Mouse (Mus musculus): ENCODE measurements around the gene Prpf4b. TPM values are rescaled to one million over a fixed set of nuclear protein-coding genes. Genes with fewer than 3 reads are reported as not detected.
"Not testable (repeated sequence)": the region's sequence is repeated elsewhere in the genome, so short reads cannot be mapped to it uniquely, and the experiment has no call there.

Gene Prpf4b
- polyA plus RNA-seq, 1 experiment from 2014 or later, result 37.0 TPM

- TF ChIP-seq CTCF (IDR thresholded peaks at IDR 0.05; ENCODE audit: low read depth) (no peak), EP300 (IDR thresholded peaks at IDR 0.05; ENCODE audit: low read depth) (no peak)
- no peak overlapping the region for H3K4me3 ChIP-seq (ENCODE audit: low read depth, low read length)
- no peak overlapping the region for H3K9ac ChIP-seq (replicated peaks)
- H3K27me3 ChIP-seq (ENCODE audit: insufficient read depth, low read length), result no peaks in the 10 kb centered on the region
- ATAC-seq, result no peak
- no peaks in the 10 kb centered on the region for H3K36me3 ChIP-seq (replicated peaks; ENCODE audit: insufficient read depth, low read length)
- no peaks in the 10 kb centered on the region for H3K4me1 ChIP-seq (ENCODE audit: insufficient read depth)
- WGBS (ENCODE audit: insufficient replicate concordance), result 69% methylated on average over 5 of the region's 5 CpGs
- H3K27ac ChIP-seq (ENCODE audit: low read depth), result no peak overlapping the region
- no peak for DNase-seq
- H3K4me2 ChIP-seq (ENCODE audit: low read depth, low read length), result no peak overlapping the region
- peaks cover 17% of the 10 kb centered on the region for H3K9me3 ChIP-seq (ENCODE audit: low read length)
Observed at GRCm38 (mm10) chr13:34851191-34851784, 23.8 kb upstream of the Prpf4b start.

- Histone ChIP-seq H3K27me3 (ENCODE audit: insufficient read depth, low read length) (no peaks in the 10 kb centered on the region), H3K9me3 (ENCODE audit: low read length) (peaks cover 17% of the 10 kb centered on the region), H3K27ac (ENCODE audit: low read depth) (no peak overlapping the region), H3K36me3 (replicated peaks; ENCODE audit: insufficient read depth, low read length) (no peaks in the 10 kb centered on the region), H3K9ac (replicated peaks) (no peak overlapping the region), H3K4me1 (ENCODE audit: insufficient read depth) (no peaks in the 10 kb centered on the region), H3K4me3 (ENCODE audit: low read depth, low read length) (no peak overlapping the region), H3K4me2 (ENCODE audit: low read depth, low read length) (no peak overlapping the region)
- TF ChIP-seq CTCF (IDR thresholded peaks at IDR 0.05; ENCODE audit: low read depth), result peak; percentile 67
- TF ChIP-seq EP300 (IDR thresholded peaks at IDR 0.05; ENCODE audit: low read depth), result no peak
- peak; percentile 38 for DNase-seq
- no peak for ATAC-seq
- 18% methylated on average over 2 of the region's 2 CpGs for WGBS (ENCODE audit: insufficient replicate concordance)
Observed at GRCm38 (mm10) chr13:34857526-34857925, 17.6 kb upstream of the Prpf4b start.

DNA sequence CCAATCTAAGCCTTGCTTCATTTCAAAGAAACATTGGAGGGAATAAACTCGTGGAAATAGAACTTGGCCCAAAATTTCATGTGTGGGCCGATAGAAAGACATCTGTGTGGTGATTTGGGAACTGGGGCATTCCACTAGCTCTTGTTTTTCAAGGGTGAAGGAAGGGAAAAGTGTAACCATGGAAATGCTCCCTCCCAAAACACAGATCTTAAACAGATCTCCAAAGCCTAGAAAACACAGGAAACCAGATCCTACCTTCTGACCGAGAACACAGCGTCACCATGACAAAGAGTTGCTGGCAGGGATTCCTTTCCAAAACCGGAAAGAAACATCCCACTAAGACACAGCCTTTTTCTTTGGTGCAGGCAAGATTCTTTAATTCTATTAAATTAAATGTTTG lies 15.7 kb upstream of the Prpf4b start:
- Histone ChIP-seq H3K27me3 (ENCODE audit: insufficient read depth, low read length) (no peaks in the 10 kb centered on the region), H3K9me3 (ENCODE audit: low read length) (peaks cover 2% of the 10 kb centered on the region), H3K36me3 (replicated peaks; ENCODE audit: insufficient read depth, low read length) (no peaks in the 10 kb centered on the region), H3K4me1 (ENCODE audit: insufficient read depth) (no peaks in the 10 kb centered on the region), H3K4me2 (ENCODE audit: low read depth, low read length) (no peak overlapping the region), H3K4me3 (ENCODE audit: low read depth, low read length) (no peak overlapping the region), H3K9ac (replicated peaks) (no peak overlapping the region), H3K27ac (ENCODE audit: low read depth) (no peak overlapping the region)
- 81% methylated on average over 5 of the region's 5 CpGs for WGBS (ENCODE audit: insufficient replicate concordance)
- TF ChIP-seq EP300 (IDR thresholded peaks at IDR 0.05; ENCODE audit: low read depth) (no peak), CTCF (IDR thresholded peaks at IDR 0.05; ENCODE audit: low read depth) (no peak)
- DNase-seq (no peak), ATAC-seq (no peak)

GRCm38 (mm10) chr13:34861166-34861565 lies 13.9 kb upstream of the Prpf4b start:
- H3K4me2 ChIP-seq (ENCODE audit: low read depth, low read length); H3K27ac ChIP-seq (ENCODE audit: low read depth); H3K4me3 ChIP-seq (ENCODE audit: low read depth, low read length); H3K9me3 ChIP-seq (ENCODE audit: low read length); H3K27me3 ChIP-seq (ENCODE audit: insufficient read depth, low read length); H3K4me1 ChIP-seq (ENCODE audit: insufficient read depth); H3K9ac ChIP-seq (replicated peaks); DNase-seq; H3K36me3 ChIP-seq (replicated peaks; ENCODE audit: insufficient read depth, low read length): not testable (repeated sequence)
- peak; percentile 61 for ATAC-seq
- 34% methylated on average over 7 of the region's 8 CpGs for WGBS (ENCODE audit: insufficient replicate concordance)

GRCm38 (mm10) chr13:34864420-34865169 lies 10.5 kb upstream of the Prpf4b start:
- Histone ChIP-seq H3K4me2 (ENCODE audit: low read depth, low read length) (no peak overlapping the region), H3K9ac (replicated peaks) (no peak overlapping the region), H3K27ac (ENCODE audit: low read depth) (no peak overlapping the region), H3K4me1 (ENCODE audit: insufficient read depth) (no peaks in the 10 kb centered on the region), H3K4me3 (ENCODE audit: low read depth, low read length) (no peak overlapping the region), H3K9me3 (ENCODE audit: low read length) (no peaks in the 10 kb centered on the region), H3K27me3 (ENCODE audit: insufficient read depth, low read length) (no peaks in the 10 kb centered on the region), H3K36me3 (replicated peaks; ENCODE audit: insufficient read depth, low read length) (no peaks in the 10 kb centered on the region)
- DNase-seq (peak; percentile 16), ATAC-seq (0 out of 2 replicates have a peak, but pooled peaks have one; percentile 33)
- WGBS (ENCODE audit: insufficient replicate concordance), result 36% methylated on average over 7 of the region's 7 CpGs
- TF ChIP-seq CTCF (IDR thresholded peaks at IDR 0.05; ENCODE audit: low read depth) (peak; percentile 91), EP300 (IDR thresholded peaks at IDR 0.05; ENCODE audit: low read depth) (no peak)

DNA sequence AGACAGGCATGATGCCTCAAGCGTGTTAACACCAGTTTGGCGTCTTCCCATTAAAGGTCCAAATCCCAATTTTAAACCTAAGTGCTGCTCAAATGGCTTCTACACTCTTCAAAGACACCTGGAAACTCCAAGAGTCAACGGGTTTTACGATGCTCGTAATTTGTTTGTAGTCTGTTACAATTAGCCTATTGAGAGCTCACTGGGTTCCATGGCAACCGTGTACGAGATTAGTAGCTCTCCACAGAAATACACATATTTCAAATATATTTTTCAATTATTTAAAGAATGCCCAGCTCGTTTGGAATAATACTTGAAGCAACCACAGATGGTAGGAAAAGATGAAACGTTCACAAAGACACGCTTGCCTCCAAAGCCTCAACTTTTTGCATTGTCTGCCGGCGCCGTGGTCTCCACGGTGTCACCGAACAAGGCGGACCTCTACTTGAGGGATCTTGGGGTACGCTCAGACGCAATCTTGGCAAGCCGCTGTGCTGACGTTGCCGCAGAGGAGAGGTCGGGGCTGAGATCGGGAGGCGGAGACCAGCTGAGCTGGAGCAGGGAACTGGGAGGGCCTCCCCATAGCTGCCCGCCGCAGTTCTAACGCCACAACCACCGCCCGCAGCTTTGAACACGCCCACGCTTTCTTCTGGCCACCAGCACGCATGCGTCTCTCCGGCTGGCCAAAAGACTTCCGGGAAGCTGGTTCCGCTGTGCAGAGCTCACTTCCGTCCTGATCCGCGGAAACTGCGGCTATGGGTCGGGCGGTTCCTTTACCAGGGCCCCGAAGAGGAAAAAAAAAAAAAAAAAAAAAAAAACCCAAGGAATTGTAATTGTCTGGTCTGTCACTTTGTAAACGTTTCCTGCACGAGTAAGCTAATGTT lies 1.1 kb upstream of the Prpf4b start:
- Histone ChIP-seq H3K27me3 (ENCODE audit: insufficient read depth, low read length) (no peaks in the 10 kb centered on the region), H3K4me2 (ENCODE audit: low read depth, low read length) (peak overlapping the region; percentile 86), H3K27ac (ENCODE audit: low read depth) (peak overlapping the region; percentile 100), H3K9ac (replicated peaks) (peak overlapping the region; percentile 68), H3K4me1 (ENCODE audit: insufficient read depth) (peaks cover 23% of the 10 kb centered on the region), H3K9me3 (ENCODE audit: low read length) (no peaks in the 10 kb centered on the region), H3K4me3 (ENCODE audit: low read depth, low read length) (peak overlapping the region; percentile 97), H3K36me3 (replicated peaks; ENCODE audit: insufficient read depth, low read length) (no peaks in the 10 kb centered on the region)
- 4% methylated on average over 45 of the region's 45 CpGs for WGBS (ENCODE audit: insufficient replicate concordance)
- DNase-seq, result peak; percentile 94
- TF ChIP-seq CTCF (IDR thresholded peaks at IDR 0.05; ENCODE audit: low read depth) (no peak), EP300 (IDR thresholded peaks at IDR 0.05; ENCODE audit: low read depth) (no peak)
- peak; percentile 86 for ATAC-seq

DNA sequence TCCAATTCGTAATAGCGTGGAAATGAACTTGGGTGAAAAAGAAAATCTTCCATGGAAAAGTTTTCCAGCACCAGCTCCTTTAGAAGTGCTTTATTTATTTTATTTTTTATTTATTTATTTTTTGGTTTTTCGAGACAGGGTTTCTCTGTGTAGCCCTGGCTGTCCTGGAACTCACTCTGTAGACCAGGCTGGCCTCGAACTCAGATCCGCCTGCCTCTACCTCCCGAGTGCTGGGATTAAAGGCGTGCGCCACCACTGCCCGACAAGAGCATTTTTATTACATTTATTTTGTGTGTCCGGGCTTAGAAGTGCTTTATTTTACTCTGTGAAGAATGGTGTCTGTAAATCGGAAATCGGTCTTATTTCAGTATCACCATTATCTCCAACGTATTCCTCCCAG lies 366 bp upstream of the Prpf4b start:
- Histone ChIP-seq H3K4me3 (ENCODE audit: low read depth, low read length) (peak overlapping the region; percentile 97), H3K4me2 (ENCODE audit: low read depth, low read length) (peak overlapping the region; percentile 86), H3K27ac (ENCODE audit: low read depth) (peak overlapping the region; percentile 100), H3K9ac (replicated peaks) (peak overlapping the region; percentile 94), H3K4me1 (ENCODE audit: insufficient read depth) (peaks cover 29% of the 10 kb centered on the region)
- not testable (repeated sequence) for DNase-seq; ATAC-seq; H3K36me3 ChIP-seq (replicated peaks; ENCODE audit: insufficient read depth, low read length); H3K9me3 ChIP-seq (ENCODE audit: low read length); H3K27me3 ChIP-seq (ENCODE audit: insufficient read depth, low read length)
- WGBS (ENCODE audit: insufficient replicate concordance), result 13% methylated on average over 13 of the region's 13 CpGs
